Mouse (Mus musculus) megakaryocyte, adult 5-6 weeks (primary cell): Measurements from ENCODE around the gene Fgf9. TPM values are rescaled to one million over a fixed set of nuclear protein-coding genes. Genes with fewer than 3 reads are reported as not detected.

Source experiments
- total RNA-seq, 2 experiments: library from RNA; stranded (forward) in 1 of 2; stranded (reverse) in 1 of 2; fragments of 153-499, 151-499 nt in 1 of 2; fragments of 221-1000, 200-1000 nt in 1 of 2; gene quantifications; 2 replicates each; pipeline versions ENCODE4 v1.2.3 to v1.2.4; 2015 to 2017

The Fgf9 gene
- total RNA-seq, 2 experiments from 2014 or later: not detected

Other genes starting within 250 kb of the Fgf9 start
- gene Ska3, start 244.4 kb upstream of the Fgf9 start, total RNA-seq (2015): 25.5 and 28.3 TPM in 2 replicates
- 26.8 and 36.1 TPM in 2 replicates for gene Ska3, start 244.4 kb upstream of the Fgf9 start, total RNA-seq (2017)
- gene Mrpl57, start 244.3 kb upstream of the Fgf9 start, total RNA-seq (2015): 73.9 and 78.7 TPM in 2 replicates
- 63.7 and 73.2 TPM in 2 replicates for gene Mrpl57, start 244.3 kb upstream of the Fgf9 start, total RNA-seq (2017)
- gene Zdhhc20, start 180.3 kb upstream of the Fgf9 start, total RNA-seq (2015): 51.5 and 54.5 TPM in 2 replicates
- 60.1 and 91.5 TPM in 2 replicates for gene Zdhhc20, start 180.3 kb upstream of the Fgf9 start, total RNA-seq (2017)
- gene Micu2, start 71.3 kb upstream of the Fgf9 start, total RNA-seq (2015): 39.4 and 41.9 TPM in 2 replicates
- gene Micu2, start 71.3 kb upstream of the Fgf9 start, total RNA-seq (2017): 80.7 and 97.5 TPM in 2 replicates